Mouse (Mus musculus): Measurements from ENCODE around the gene Dlx2.

DNA sequence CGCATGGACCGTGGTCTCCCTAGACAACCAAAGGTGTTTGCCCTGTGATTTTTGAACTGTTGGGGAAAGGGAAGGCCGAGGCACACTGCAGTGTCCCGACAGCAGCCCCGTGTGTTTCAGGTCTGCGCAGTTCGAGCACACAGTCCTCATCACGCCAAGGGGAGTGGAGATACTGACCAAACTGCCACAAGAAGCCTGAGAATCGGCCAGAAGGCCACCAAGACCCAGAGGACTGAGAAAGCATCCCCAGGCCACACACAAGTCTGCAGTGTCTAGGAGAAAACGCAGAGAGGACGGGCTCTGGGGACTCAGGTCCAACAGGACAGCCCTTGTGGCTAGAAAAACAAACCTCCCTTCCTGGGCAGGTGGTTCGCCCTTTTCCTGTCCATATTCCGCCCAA lies 21.8 kb downstream of the Dlx2 start:
- TF ChIP-seq POLR2A (IDR thresholded peaks at IDR 0.05; ENCODE audit: control insufficient read depth, low read depth, low read length), result no peak
- no peak for TF ChIP-seq CTCF (IDR thresholded peaks at IDR 0.05; ENCODE audit: control insufficient read depth, insufficient read depth, insufficient replicate concordance, low read depth, low read length)

All from testis, adult 2 months (tissue).